Mouse (Mus musculus): Measurements from ENCODE around the gene Krt4.

The Krt4 gene

GRCm38 (mm10) chr15:101924635-101925034 lies at the start of gene Krt4:
Gene Krt4, minus strand, starts transcription at chr15:101924735.
- no peak for DNase-seq

GRCm38 (mm10) chr15:101973414-101974077 lies 49.0 kb upstream of the Krt4 start:
- peak; percentile 65 to 82 for DNase-seq

GRCm38 (mm10) chr15:101970536-101970935 lies 46.0 kb upstream of the Krt4 start:
- DNase-seq, result peak in 1 of 2 experiments; percentile 13

- DNase-seq, result no peak
Observed at GRCm38 (mm10) chr15:101966808-101967207, 42.3 kb upstream of the Krt4 start.

- no peak for DNase-seq
Observed at GRCm38 (mm10) chr15:101958891-101959290, 34.4 kb upstream of the Krt4 start.

- no peak for DNase-seq
Observed at GRCm38 (mm10) chr15:101954187-101954586, 29.7 kb upstream of the Krt4 start, which contains the start of gene Krt78. Gene Krt78, minus strand, starts transcription at chr15:101954287.

- no peak for DNase-seq
Observed at GRCm38 (mm10) chr15:101952733-101953474, 28.4 kb upstream of the Krt4 start.

GRCm38 (mm10) chr15:101945430-101945829 lies 20.9 kb upstream of the Krt4 start:
- DNase-seq, result no peak

- no peak for DNase-seq
Observed at GRCm38 (mm10) chr15:101941948-101942347, 17.4 kb upstream of the Krt4 start.

- no peak for DNase-seq
Observed at GRCm38 (mm10) chr15:101940274-101940829, 15.8 kb upstream of the Krt4 start, which contains the start of gene Krt79. Gene Krt79, minus strand, starts transcription at chr15:101940324.

- no peak for DNase-seq
Observed at GRCm38 (mm10) chr15:101938600-101939308, 14.2 kb upstream of the Krt4 start.

- DNase-seq, result no peak
Observed at GRCm38 (mm10) chr15:101933024-101933423, 8.5 kb upstream of the Krt4 start.

- no peak for DNase-seq
Observed at GRCm38 (mm10) chr15:101929666-101930065, 5.1 kb upstream of the Krt4 start.

GRCm38 (mm10) chr15:101929087-101929486 lies 4.6 kb upstream of the Krt4 start:
- no peak for DNase-seq

GRCm38 (mm10) chr15:101927340-101928080 lies 3.0 kb upstream of the Krt4 start:
- DNase-seq, result no peak

- no peak for DNase-seq
Observed at GRCm38 (mm10) chr15:101925041-101925440, 506 bp upstream of the Krt4 start.

- no peak for DNase-seq
Observed at GRCm38 (mm10) chr15:101922296-101922695, 2.2 kb downstream of the Krt4 start.

- DNase-seq, result no peak
Observed at GRCm38 (mm10) chr15:101916072-101916471, 8.5 kb downstream of the Krt4 start.

- no peak for DNase-seq
Observed at GRCm38 (mm10) chr15:101904849-101905248, 19.7 kb downstream of the Krt4 start.

GRCm38 (mm10) chr15:101902171-101903149 lies 22.1 kb downstream of the Krt4 start:
- no peak for DNase-seq

GRCm38 (mm10) chr15:101895216-101895615 lies 29.3 kb downstream of the Krt4 start:
- no peak for DNase-seq
